Mouse (Mus musculus) limb, embryonic 11.5 days (tissue): ENCODE measurements around the gene Itih1. TPM values are rescaled to one million over a fixed set of nuclear protein-coding genes. Genes with fewer than 3 reads are reported as not detected.

Experiments
- polyA plus RNA-seq: library from polyadenylated mRNA; unstranded; fragments of >200 nt; fragmentation: Nextera tagmentation; extraction: Ambion mirVana; gene quantifications from 2 replicates; pipeline ENCODE4 v1.2.1, GENCODE M21; 2014

Itih1 gene
- polyA plus RNA-seq, 1 experiment from 2014 or later: not detected

Other genes starting within 250 kb of the Itih1 start
- gene Sfmbt1, start 228.4 kb downstream of the Itih1 start, polyA plus RNA-seq: 19.8 and 19.9 TPM in 2 replicates
- 37.5 and 38.7 TPM in 2 replicates for gene Tmem110, start 117.7 kb downstream of the Itih1 start, polyA plus RNA-seq
- 1.1 and 1.2 TPM in 2 replicates for gene Mustn1, start 64.1 kb downstream of the Itih1 start, polyA plus RNA-seq
- gene Itih4, start 56.8 kb downstream of the Itih1 start, polyA plus RNA-seq: not detected in 2 replicates
- gene Itih3, start 19.5 kb downstream of the Itih1 start, polyA plus RNA-seq: 0.14 and 0.15 TPM in 2 replicates
- 16.1 and 17.7 TPM in 2 replicates for gene Nek4, start 8.1 kb upstream of the Itih1 start, polyA plus RNA-seq
- 42.4 and 47.8 TPM in 2 replicates for gene Glt8d1, start 58.1 kb upstream of the Itih1 start, polyA plus RNA-seq
- gene Spcs1, start 58.4 kb upstream of the Itih1 start, polyA plus RNA-seq: 277 and 305 TPM in 2 replicates
- gene Pbrm1, start 75.8 kb upstream of the Itih1 start, polyA plus RNA-seq: 135 and 136 TPM in 2 replicates
- gene Gnl3, start 75.9 kb upstream of the Itih1 start, polyA plus RNA-seq: 126 and 129 TPM in 2 replicates
- gene Smim4, start 185.7 kb upstream of the Itih1 start, polyA plus RNA-seq: 61.6 and 66.5 TPM in 2 replicates
- gene Nt5dc2, start 187.8 kb upstream of the Itih1 start, polyA plus RNA-seq: 569 and 606 TPM in 2 replicates
- gene Stab1, start 225.4 kb upstream of the Itih1 start, polyA plus RNA-seq: 15.5 and 15.7 TPM in 2 replicates